Mouse (Mus musculus): ENCODE measurements around the gene Agap1. TPM values are rescaled to one million over a fixed set of nuclear protein-coding genes. Genes with fewer than 3 reads are reported as not detected.
A peak's percentile ranks its signal among the peaks of the same experiment; 100 is the strongest.

The Agap1 gene
- total RNA-seq, 2 experiments from 2014 or later = 8.0 to 16.0 TPM

GRCm38 (mm10) chr1:89456456-89456855, 1.9 kb downstream of the Agap1 start:
- no peak for ATAC-seq (replicated peaks; ENCODE audit: poor library complexity, severe bottlenecking)

GRCm38 (mm10) chr1:89457126-89458031, 2.8 kb downstream of the Agap1 start:
- ATAC-seq (replicated peaks; ENCODE audit: poor library complexity, severe bottlenecking) = no peak

- ATAC-seq (replicated peaks; ENCODE audit: poor library complexity, severe bottlenecking) = no peak
Measured at GRCm38 (mm10) chr1:89461881-89462280, 7.3 kb downstream of the Agap1 start.

GRCm38 (mm10) chr1:89463138-89463537, 8.5 kb downstream of the Agap1 start:
- peak; percentile 63; the same call in 1 of the 2 replicates for ATAC-seq (replicated peaks; ENCODE audit: poor library complexity, severe bottlenecking)

- ATAC-seq (replicated peaks; ENCODE audit: poor library complexity, severe bottlenecking) = no peak
Measured at GRCm38 (mm10) chr1:89465417-89466002, 10.9 kb downstream of the Agap1 start.

- ATAC-seq (replicated peaks; ENCODE audit: poor library complexity, severe bottlenecking) = no peak
Measured at GRCm38 (mm10) chr1:89467321-89468069, 12.9 kb downstream of the Agap1 start.

- no peak for ATAC-seq (replicated peaks; ENCODE audit: poor library complexity, severe bottlenecking)
Measured at GRCm38 (mm10) chr1:89468141-89468540, 13.5 kb downstream of the Agap1 start.

GRCm38 (mm10) chr1:89471430-89471829, 16.8 kb downstream of the Agap1 start:
- ATAC-seq (replicated peaks; ENCODE audit: poor library complexity, severe bottlenecking) = no peak

GRCm38 (mm10) chr1:89471891-89472290, 17.3 kb downstream of the Agap1 start:
- no peak for ATAC-seq (replicated peaks; ENCODE audit: poor library complexity, severe bottlenecking)

- no peak for ATAC-seq (replicated peaks; ENCODE audit: poor library complexity, severe bottlenecking)
Measured at GRCm38 (mm10) chr1:89473946-89474345, 19.3 kb downstream of the Agap1 start.

GRCm38 (mm10) chr1:89474853-89475252, 20.2 kb downstream of the Agap1 start:
- no peak for ATAC-seq (replicated peaks; ENCODE audit: poor library complexity, severe bottlenecking)

- ATAC-seq (replicated peaks; ENCODE audit: poor library complexity, severe bottlenecking) = no peak
Measured at GRCm38 (mm10) chr1:89477033-89477432, 22.4 kb downstream of the Agap1 start.

GRCm38 (mm10) chr1:89478571-89479460, 24.2 kb downstream of the Agap1 start:
- ATAC-seq (replicated peaks; ENCODE audit: poor library complexity, severe bottlenecking) = no peak

- no peak for ATAC-seq (replicated peaks; ENCODE audit: poor library complexity, severe bottlenecking)
Measured at GRCm38 (mm10) chr1:89481154-89481553, 26.5 kb downstream of the Agap1 start.

- ATAC-seq (replicated peaks; ENCODE audit: poor library complexity, severe bottlenecking) = no peak
Measured at GRCm38 (mm10) chr1:89482812-89483211, 28.2 kb downstream of the Agap1 start.

- ATAC-seq (replicated peaks; ENCODE audit: poor library complexity, severe bottlenecking) = no peak
Measured at GRCm38 (mm10) chr1:89486891-89487290, 32.3 kb downstream of the Agap1 start.

GRCm38 (mm10) chr1:89489111-89489971, 34.7 kb downstream of the Agap1 start:
- no peak for ATAC-seq (replicated peaks; ENCODE audit: poor library complexity, severe bottlenecking)

GRCm38 (mm10) chr1:89493177-89493576, 38.6 kb downstream of the Agap1 start:
- no peak for ATAC-seq (replicated peaks; ENCODE audit: poor library complexity, severe bottlenecking)

- no peak for ATAC-seq (replicated peaks; ENCODE audit: poor library complexity, severe bottlenecking)
Measured at GRCm38 (mm10) chr1:89494816-89495215, 40.2 kb downstream of the Agap1 start.
